Mouse (Mus musculus): ENCODE measurements around the gene Rars2.

DNA sequence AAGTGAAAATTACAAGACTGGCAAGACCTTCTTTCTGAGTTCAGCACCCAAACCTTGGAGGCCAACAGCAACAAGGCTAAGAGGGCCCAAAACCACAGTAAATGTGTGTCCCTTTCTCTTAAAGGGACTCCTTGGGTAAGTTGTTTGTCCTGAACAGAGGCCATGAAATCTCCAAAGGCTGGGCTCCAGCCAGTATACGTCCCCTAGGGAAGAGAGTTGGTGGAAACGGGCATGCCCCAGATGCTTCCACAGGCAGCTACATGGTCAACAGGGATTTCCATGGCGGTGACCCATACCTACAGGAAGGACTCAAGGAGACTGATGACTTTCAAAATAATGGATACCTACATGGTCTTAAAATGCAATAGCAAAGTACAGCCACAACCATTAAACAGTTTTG, 31.3 kb upstream of the Rars2 start:
- TF ChIP-seq CTCF (IDR thresholded peaks at IDR 0.05; ENCODE audit: low read depth) (no peak), EP300 (IDR thresholded peaks at IDR 0.05; ENCODE audit: low read depth) (no peak)

Measured in liver, postnatal 0 days (tissue).